Mouse (Mus musculus) cerebellum, adult 8-10 months (tissue): ENCODE results near the gene Gas2l1.
A peak's percentile ranks its signal among the peaks of the same experiment; 100 is the strongest.

Experiments used
- DNase-seq: peaks from one replicate; pipeline ENCODE4 v3.0.0; 2022

Gas2l1 gene

DNA sequence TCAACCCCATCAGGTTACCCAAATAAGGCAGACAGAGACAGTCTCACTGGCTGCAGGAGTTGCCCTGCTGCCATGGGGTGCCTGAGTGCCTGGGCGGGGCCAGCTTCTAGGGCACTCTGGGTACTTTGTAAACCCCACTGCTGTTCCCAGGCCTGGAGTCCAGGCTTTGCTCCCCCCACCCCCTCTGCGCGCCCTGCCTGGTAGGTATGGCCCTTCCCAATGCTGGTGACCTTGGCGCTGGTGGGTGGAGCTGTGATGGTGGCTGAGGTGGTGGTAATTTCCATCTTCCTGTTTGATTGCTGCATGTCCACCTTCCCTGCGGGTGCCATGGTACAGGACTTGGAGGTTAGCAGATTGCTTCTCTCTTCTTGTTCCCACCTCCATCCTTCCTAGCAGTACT, 24.5 kb downstream of the Gas2l1 start:
- no peak for DNase-seq

DNA sequence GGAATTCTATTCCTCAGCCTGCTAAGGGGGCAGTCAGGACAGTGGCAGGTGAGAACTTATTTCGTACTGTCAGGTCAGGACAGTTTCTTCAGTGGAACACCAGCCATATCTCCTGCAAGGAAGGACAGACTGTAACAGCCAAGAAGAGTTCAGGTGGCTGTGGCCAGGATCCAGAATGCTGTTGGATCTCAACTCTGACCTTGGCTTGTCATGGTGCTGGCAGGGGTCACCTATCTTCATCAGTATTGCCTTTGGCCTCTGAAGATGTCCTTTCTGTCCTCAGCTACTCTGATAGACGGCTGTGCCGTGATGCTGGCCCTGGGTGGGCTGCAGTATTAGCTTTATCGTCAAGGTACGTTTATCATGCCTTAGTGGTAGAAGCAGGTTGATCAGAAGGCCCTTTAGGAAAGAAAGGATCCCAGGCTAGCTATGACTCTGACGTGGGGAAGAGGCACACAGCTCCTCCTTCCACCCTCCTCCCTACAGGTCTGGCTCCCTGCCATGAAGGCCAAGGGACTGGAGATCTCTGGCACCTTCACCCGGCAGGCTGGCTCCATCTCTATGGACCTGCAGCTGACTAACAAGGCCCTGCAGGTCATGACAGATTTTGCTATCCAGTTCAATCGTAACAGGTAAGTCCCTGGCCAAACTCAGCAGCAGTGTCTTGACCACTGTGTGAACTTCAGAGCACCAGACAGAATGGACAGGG, 27.8 kb downstream of the Gas2l1 start:
- peak; percentile 72 for DNase-seq

DNA sequence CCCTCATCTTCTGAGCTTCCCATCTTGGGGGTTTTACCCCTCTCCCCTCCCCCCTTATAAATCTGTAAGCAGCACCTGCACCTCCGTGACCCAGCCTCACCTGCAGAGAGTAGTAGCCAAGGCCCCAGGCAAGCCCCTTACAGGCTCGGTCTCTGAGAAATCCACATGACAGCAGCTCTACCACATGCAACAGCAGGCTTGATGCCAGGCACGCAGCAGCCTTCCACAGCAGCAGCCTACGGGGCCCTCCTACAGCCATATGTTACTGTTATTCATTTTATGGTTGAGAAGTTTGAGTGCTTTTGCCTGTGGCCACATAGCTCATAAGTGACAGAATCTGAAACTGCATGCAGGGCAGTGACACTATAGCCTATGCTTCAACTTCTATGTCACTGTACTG, 29.7 kb downstream of the Gas2l1 start:
- DNase-seq: no peak

DNA sequence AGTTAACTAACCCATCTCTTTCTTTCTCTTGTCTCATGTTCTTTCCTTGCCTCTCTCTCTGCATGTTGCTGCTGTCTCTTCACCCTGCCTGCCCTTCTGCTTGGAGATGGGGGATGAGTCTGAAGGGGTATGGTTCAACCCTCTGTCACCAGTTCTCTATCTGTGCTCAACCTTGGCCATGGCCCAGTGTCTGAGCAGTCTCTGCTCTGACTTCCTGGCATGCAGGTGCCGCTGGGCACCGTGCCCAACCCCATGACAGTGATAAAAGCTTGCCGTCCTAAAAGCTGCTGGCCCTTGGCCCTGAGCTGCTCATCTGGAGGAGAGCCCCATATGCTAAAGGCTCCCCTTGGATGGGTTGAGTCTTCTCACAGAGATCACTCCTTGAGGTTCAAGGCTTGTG, 32.0 kb downstream of the Gas2l1 start:
- DNase-seq: peak; percentile 57

DNA sequence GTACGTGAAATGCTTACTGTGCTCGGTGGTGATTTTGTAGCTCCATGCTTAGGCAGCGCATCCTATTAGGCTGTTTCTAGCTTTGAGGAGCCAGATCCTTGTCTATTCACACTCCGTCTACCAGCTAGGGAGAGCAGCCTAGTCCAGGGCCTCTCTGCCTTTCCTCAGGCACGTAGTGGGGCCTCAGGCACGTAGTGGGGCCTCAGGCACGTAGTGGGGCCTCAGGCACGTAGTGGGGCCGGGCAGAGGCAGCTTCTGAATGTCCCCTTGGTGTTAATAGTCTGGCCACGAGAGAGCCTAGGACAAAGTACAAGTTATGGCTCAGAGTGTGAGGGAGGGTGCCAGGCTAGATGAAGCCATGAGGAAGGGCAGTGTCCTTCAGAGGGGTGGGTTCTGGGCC, 32.4 kb downstream of the Gas2l1 start:
- DNase-seq: no peak

DNA sequence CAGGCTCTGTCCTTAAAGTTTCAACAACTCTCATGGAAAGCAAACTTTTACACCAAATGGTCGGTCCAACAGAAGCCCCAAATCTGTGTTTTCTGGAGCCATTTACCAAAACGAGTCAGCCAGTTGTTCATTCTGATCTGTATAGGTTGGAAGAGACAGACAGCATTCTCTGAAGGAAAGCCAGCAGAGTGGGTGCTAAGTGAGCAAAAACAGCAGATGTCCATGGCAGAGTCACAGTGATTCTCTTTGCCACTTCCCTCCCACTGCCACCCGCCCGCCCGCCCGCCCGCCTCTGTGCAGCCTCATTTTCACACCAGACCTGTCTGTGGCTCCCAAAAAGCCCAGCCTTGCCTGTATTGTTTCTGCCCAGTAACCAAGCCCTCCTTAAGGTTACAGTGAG, 36.9 kb downstream of the Gas2l1 start:
- DNase-seq: no peak

DNA sequence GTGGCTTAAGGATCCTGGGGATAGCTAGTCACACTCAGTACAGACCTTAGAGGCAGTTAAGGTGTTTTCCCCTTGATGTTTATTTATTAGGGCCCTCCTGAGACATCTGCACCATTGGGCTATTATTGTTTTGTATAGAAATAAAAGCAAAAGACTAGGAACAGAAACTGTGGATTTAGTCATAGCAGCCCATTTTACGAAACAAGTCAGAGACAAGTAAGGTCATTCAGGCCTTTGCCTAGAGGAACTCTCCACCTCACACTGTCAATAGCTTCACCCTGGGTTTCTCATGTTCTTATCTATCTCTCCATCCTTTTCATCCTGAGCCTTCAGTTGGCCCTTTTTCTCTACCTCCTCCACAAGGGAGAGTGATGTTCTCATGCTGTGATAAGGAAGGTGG, 40.0 kb downstream of the Gas2l1 start:
- no peak for DNase-seq

DNA sequence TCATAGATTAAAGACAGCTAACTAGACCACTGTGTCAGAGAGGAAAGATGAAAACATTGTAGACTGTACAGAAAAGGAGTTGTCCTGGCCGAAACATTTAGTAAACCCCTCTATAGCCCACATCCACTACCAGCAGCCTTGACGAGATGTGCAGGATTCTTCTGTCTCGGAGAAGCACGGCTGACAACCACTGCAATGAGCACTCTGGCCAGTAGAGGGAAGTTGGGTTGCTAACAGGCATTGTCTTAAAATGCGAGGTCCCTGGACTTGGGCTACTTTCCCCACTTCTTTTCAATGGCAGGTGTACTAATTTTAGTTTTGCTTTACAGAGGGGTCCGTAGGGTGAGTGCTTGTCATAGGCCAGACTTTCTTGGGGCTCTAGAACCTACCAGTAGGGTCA, 47.6 kb downstream of the Gas2l1 start:
- DNase-seq: no peak

DNA sequence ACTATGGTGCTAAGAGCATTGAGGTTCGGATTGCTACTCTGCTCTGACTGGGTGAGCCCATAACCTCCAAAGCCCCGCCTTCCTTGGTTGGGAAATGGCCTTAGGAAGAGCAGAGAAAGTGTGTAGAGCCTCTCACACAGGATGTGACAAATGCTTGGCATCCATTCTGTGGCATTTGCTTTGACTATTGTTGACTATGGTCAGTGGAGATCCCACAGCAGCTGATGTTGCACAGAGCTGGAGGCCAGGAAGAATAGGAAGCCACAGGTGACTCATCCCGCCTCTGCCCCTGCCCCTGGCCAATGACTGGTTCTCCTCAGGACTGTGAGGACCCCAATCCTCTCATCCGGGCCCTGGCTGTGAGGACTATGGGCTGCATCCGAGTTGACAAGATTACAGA, 48.8 kb downstream of the Gas2l1 start:
- DNase-seq: no peak

DNA sequence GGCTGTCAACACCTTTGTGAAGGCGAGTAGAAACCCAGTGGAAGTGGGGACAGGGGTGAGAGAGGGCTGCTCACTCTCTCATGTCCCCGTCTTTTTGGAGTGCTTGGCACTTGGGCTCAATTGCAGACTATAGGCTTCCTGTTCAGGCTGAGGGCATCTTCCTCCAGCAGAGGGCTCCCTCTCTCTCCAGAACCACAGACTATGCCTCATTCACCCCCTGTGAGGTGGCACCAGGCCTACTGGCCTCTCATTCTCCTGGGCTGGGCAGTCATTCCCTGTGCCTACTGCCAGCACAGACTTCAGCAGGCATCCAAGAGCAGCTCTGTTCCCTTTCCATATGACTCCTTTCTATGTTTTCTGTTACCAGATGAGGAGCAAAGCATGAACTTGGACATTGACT, 49.4 kb downstream of the Gas2l1 start:
- peak; percentile 90 for DNase-seq

DNA sequence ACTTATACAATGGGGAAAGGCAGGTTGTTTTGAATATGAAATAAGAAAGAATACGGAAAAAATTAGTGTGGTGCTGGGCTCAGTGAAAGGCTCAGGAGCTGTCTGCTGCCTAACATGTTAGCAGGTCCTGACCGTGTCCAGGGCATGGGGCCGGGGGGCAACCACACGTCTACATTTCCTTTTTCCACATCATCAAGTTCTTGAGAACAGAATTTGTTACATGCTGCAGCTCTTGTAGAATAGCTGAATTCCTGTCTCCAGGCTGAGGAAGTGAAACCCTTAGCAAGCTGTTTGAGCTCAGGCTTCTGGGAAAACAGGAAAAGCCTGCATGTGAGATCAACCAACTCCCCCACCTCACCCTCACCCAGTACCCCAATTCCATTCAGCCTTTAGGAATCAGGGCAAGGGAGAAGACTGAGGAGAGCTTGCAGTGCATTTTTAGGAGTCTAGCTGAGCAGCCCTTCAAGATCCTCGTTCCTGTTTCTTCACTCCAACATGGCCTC, 52.9 kb downstream of the Gas2l1 start:
- DNase-seq: no peak

DNA sequence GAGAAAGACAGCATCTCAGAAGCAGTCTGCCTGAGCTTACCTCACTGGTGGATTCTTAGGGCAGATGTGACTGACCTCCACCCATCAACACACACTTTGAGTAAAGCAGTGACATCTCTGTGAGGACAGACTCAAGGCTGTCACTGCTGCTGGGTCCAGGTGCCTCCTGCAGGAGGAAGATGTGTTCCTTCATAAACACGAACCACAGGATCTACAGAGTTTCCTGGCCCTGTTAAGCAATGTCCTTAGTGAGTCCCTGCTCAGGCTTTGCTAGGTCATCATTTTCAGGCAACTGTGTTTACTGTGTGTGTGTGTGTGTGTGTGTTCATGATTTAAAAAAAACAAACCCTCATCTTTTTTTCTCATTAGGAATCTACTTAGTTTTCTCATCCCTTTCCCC, 53.6 kb downstream of the Gas2l1 start:
- DNase-seq: no peak

DNA sequence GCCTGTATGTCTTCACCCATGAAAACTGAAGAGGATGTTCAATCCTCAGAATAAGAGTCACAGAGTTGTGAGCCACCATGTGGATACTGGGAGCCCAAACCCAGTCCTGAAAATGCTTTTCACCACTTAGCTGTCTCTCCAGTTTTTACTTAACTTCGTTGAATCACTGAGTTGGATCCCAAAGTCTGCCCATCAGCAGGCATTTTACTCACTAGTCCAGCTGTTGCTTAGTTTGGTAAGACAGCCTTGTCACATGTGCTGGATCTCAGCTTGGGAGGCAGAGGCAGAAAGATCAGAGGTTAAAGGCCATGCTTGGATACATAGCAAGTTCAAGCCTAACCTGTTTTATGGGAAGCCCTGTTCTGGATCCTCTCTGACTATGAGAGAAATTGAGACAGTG, 54.9 kb downstream of the Gas2l1 start:
- DNase-seq: no peak

DNA sequence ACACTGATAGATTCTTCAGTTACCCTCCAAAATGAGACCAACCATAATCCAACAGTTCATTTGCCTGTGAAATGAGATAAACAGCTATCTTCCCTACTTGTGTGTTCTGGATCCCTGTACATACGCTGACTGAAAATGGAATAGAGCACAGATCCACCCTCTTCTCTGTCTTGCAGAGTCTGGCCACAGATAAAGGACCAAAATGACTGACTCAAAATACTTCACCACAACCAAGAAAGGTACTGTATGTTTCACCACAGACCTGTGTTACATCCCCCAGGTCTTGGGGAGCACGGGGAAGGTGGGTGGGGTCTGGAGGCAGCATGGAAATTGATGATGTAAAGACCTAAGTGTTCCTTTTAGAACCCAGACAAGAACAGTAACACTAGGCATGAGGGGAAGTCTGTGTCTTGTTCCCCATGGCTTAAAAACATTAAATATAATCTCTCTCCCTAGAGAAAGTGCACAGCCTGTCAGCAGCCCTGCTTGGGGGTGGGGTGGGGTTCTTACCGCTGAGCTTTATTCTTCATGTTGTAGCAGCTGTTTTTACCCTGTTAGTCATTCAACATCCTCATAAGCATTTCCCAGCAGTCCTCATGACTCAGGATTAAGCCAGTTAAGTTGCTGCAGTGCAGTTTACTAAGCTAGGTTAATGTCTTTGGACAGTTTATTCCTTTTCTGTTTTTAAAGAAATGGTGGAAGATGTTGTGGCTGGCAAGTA, 55.6 kb downstream of the Gas2l1 start:
- DNase-seq: no peak

DNA sequence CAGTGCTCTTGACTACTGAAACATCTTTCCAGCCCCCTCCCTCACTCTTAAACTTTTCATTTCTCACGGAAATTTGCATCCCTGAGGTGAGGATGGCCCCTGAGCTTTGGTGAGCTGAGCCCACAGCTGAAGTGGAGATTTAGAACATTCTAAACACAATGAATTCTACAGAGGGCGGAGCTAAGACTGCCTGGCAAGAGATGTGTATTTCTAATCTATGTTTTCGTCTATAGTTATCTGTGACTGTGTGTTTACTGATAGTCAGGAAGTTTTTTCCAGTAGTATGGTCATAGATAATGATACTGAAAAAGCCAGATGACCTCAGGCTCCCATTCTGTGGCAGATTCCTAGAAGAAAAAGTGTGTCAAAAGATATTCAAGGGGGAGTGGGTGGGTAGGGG, 56.3 kb downstream of the Gas2l1 start:
- DNase-seq: no peak

DNA sequence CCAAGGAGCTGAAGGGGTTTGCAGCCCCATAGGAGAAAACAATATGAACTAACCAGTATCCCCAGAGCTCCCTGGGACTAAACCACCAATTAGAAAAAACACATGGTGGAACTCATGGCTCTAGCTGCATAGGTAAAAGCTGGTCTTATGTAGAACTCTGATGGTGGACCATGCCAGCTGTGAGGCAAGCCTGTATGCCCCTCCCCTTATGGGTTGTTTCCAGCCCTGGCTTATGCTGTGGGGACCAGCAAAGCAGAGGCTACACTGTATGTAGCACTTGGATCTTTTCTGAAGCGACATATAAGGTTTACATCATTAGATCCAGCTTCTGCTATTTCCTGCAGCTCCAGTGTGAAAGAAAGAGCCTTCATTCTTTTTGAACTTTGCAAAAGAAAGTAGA, 57.9 kb downstream of the Gas2l1 start:
- no peak for DNase-seq

DNA sequence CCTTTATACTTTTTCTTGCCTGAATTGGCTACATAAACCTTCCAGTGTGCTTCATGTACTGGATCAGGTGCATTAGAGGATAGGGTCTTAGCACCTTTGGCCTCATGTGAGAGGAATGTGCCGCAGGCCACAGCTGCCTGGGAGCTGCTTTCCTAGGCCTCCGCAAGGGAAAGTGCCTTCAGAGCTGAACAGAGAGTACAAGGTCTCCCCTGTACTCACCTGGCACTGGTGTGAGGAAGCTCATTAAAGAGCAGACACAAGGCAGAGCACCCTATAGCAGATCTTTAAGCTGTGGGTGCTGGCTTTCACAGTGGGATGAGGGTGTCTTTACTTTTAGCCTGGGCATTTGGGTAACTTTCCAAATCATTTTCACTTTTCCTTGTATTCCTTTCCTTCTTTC, 59.6 kb downstream of the Gas2l1 start:
- DNase-seq: no peak
